Mouse (Mus musculus) embryonic facial prominence, embryonic 10.5 days (tissue): ENCODE measurements around the gene Galnt17. TPM values are rescaled to one million over a fixed set of nuclear protein-coding genes. Genes with fewer than 3 reads are reported as not detected.

Experiments used
- DNase-seq: peaks from one replicate; pipeline ENCODE4 v3.0.0-alpha.2; 2017; ENCODE audit warnings: low spot score
- H3K27ac ChIP-seq: fragments of 300-500 bp; sonication (generic); replicated peaks from 2 replicates; pipeline ENCODE4 v1.5.1; 2016; ENCODE audit warnings: mild to moderate bottlenecking
- H3K27me3 ChIP-seq: fragments of 300-500 bp; sonication (generic); replicated peaks from 2 replicates; pipeline ENCODE4 v1.6.1; 2016; ENCODE audit warnings: low read depth, mild to moderate bottlenecking; ENCODE audit not compliant: poor library complexity, severe bottlenecking
- H3K36me3 ChIP-seq: fragments of 300-500 bp; sonication (generic); replicated peaks from 2 replicates; pipeline ENCODE4 v1.6.1; 2016; ENCODE audit warnings: mild to moderate bottlenecking, moderate library complexity
- H3K4me1 ChIP-seq: fragments of 300-500 bp; sonication (generic); 2 replicates; pipeline ENCODE4 v1.6.1; 2016
- H3K4me3 ChIP-seq: fragments of 300-500 bp; sonication (generic); 2 replicates; pipeline ENCODE4 v1.5.1; 2016; ENCODE audit warnings: mild to moderate bottlenecking, moderate library complexity
- H3K9me3 ChIP-seq: fragments of 300-500 bp; sonication (generic); 2 replicates; pipeline ENCODE4 v1.6.1; 2016; ENCODE audit warnings: mild to moderate bottlenecking
- WGBS: fragments of 180-500 bp; shearing (Covaris S2); methylation state at CpG from one replicate; pipeline ENCODE4 v1.1.7; 2016; 5-methylcytosine and 5-hydroxymethylcytosine counted together
- polyA plus RNA-seq: library from polyadenylated mRNA; unstranded; fragments of >200 nt; fragmentation: Nextera tagmentation; extraction: Ambion mirVana; gene quantifications from 2 replicates; pipeline ENCODE4 v1.2.1, GENCODE M21; 2016

The Galnt17 gene
- polyA plus RNA-seq, 1 experiment from 2014 or later = 1.7 TPM

DNA sequence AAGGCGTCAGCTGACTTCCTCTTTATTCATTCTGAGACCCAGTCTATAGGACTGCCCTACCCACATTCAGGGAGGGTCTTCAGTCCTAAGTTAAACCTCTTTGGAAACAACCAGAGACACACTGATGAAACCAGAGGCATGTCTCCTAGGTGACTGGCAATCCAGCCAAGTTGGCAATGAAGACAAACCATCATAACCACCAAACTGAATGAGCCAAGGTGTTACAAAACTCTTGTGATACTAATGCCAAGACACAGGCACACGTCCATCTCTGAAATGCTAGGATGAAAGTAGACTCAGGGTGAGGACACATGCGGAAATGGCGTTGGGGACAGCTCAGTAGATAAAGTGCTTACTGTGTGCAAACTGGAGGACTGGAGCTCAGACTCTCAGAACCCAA, 211.5 kb downstream of the Galnt17 start:
- no peak overlapping the region for H3K4me3 ChIP-seq
- H3K27me3 ChIP-seq = no peaks in the 10 kb centered on the region
- H3K27ac ChIP-seq = no peak overlapping the region
- 89% methylated on average over 4 of the region's 4 CpGs for WGBS
- DNase-seq = no peak
- H3K36me3 ChIP-seq = no peaks in the 10 kb centered on the region
- peaks cover 11% of the 10 kb centered on the region; the same call in 1 of the 2 replicates for H3K9me3 ChIP-seq
- H3K4me1 ChIP-seq = no peaks in the 10 kb centered on the region

DNA sequence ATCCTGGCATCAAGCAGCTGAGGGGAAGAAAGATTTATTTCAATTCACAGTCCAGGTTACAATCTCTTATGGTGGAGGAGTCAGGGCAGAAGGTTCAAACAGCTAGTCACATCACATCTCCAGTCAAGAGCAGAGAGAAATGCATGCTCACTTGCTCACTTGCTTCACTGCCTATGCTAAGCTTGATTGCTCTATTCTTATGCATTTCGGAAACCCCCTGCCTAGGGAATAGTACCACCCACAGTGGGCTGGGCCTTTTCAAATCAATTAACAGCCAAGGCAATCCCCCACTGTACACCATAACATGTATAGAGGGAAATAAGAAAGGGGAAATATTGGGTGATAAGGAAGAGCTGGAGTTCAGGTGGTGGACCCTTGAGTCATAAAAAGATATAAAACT, 212.7 kb downstream of the Galnt17 start:
- 94% methylated on average over 1 of the region's 1 CpGs for WGBS
- DNase-seq = no peak
- H3K9me3 ChIP-seq = peaks cover 11% of the 10 kb centered on the region; the same call in 1 of the 2 replicates
- no peaks in the 10 kb centered on the region for H3K4me1 ChIP-seq
- no peaks in the 10 kb centered on the region for H3K27me3 ChIP-seq
- no peak overlapping the region for H3K4me3 ChIP-seq
- H3K27ac ChIP-seq = no peak overlapping the region
- H3K36me3 ChIP-seq = no peaks in the 10 kb centered on the region

DNA sequence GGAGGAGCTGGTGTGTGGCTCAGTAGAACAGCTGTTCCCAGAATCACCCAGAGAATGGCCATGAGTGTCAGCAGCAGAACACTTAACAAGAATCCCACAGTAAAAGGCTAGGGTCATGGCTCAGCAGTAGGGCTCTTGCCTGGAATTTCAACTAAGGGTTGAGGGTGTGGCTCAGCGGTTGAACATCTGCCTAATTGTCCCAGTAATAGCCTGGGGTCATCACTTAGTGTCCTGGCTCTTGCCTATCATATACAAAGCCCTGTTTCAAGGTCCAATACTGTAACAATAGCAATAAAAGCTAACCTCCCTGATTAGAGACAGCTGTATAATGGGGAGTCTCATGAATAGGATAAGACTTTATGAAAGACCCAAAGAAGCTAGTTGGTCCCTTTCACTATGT, 213.5 kb downstream of the Galnt17 start:
- peaks cover 2% of the 10 kb centered on the region; the same call in 1 of the 2 replicates for H3K4me1 ChIP-seq
- no peak overlapping the region for H3K27ac ChIP-seq
- no peaks in the 10 kb centered on the region for H3K36me3 ChIP-seq
- 62% methylated on average over 1 of the region's 1 CpGs for WGBS
- H3K4me3 ChIP-seq = no peak overlapping the region
- H3K27me3 ChIP-seq = no peaks in the 10 kb centered on the region
- peaks cover 11% of the 10 kb centered on the region; the same call in 1 of the 2 replicates for H3K9me3 ChIP-seq
- DNase-seq = no peak

DNA sequence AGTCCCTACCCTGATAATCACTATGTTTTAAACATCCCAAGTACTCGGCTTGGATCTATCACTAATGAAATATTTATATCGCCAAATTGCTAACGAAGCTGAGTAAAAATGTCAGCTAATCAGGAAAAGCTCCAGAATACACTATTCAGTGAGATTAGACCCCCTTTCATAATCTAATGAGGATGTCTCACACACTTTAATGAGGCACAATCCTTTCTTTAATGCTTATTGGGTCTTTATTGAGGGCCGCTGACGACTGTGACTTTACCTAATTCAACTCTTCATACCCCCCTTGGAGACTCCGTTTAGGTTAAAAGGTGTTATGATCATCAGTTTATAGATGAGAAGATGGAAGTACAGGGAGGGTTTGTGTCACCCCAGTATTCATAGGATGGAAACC, 214.2 kb downstream of the Galnt17 start:
- H3K9me3 ChIP-seq = peaks cover 11% of the 10 kb centered on the region; the same call in 1 of the 2 replicates
- no peaks in the 10 kb centered on the region for H3K27me3 ChIP-seq
- H3K4me3 ChIP-seq = no peak overlapping the region
- 77% methylated on average over 6 of the region's 6 CpGs for WGBS
- H3K4me1 ChIP-seq = peaks cover 5% of the 10 kb centered on the region; the same call in 1 of the 2 replicates
- H3K27ac ChIP-seq = no peak overlapping the region
- H3K36me3 ChIP-seq = no peaks in the 10 kb centered on the region
- DNase-seq = no peak

DNA sequence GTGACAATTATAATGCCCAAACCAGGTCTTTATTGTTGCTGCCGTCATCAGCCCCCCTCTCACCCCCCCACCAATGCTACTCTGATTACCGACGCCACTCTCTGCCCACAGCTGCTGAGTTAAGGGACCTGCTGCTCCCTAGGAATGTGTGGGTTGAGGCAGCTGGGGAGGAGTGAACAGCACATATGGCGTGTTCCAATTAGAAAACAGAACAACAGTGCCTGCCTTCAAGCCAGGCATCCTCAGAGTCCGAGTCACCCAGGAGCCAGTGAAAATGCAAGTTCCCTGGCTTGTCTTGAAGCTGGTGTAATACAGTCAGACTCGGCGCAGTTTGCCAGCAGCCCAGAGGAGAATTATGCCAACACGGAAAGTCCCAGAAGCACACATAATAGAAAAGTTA, 218.4 kb downstream of the Galnt17 start:
- WGBS = 66% methylated on average over 8 of the region's 8 CpGs
- no peak for DNase-seq
- Histone ChIP-seq H3K9me3 (no peaks in the 10 kb centered on the region), H3K4me1 (peaks cover 13% of the 10 kb centered on the region), H3K27me3 (no peaks in the 10 kb centered on the region), H3K4me3 (no peak overlapping the region), H3K27ac (no peak overlapping the region), H3K36me3 (no peaks in the 10 kb centered on the region)

DNA sequence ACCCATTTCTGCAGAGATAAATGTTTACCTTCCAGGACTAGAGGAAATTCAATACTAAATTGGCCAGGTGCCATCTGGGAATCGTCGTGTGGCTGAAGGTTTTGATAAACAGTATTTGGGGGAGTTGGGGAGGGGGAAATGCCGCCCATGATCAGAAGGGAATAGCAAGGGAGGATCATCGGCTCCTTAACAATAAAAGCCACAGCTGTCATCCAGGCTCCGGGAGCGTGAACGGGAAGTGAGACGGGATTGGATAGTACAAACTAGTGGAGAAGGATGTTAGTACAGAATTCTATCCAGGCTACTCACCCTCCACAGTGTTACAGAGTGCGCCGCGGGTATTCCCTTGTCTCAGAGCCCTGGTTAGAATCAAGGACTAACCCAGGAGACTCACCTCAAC, 219.4 kb downstream of the Galnt17 start:
- H3K4me1 ChIP-seq = peaks cover 13% of the 10 kb centered on the region
- H3K27ac ChIP-seq = no peak overlapping the region
- 70% methylated on average over 11 of the region's 11 CpGs for WGBS
- no peak for DNase-seq
- no peaks in the 10 kb centered on the region for H3K27me3 ChIP-seq
- no peaks in the 10 kb centered on the region for H3K36me3 ChIP-seq
- no peak overlapping the region for H3K4me3 ChIP-seq
- no peaks in the 10 kb centered on the region for H3K9me3 ChIP-seq

DNA sequence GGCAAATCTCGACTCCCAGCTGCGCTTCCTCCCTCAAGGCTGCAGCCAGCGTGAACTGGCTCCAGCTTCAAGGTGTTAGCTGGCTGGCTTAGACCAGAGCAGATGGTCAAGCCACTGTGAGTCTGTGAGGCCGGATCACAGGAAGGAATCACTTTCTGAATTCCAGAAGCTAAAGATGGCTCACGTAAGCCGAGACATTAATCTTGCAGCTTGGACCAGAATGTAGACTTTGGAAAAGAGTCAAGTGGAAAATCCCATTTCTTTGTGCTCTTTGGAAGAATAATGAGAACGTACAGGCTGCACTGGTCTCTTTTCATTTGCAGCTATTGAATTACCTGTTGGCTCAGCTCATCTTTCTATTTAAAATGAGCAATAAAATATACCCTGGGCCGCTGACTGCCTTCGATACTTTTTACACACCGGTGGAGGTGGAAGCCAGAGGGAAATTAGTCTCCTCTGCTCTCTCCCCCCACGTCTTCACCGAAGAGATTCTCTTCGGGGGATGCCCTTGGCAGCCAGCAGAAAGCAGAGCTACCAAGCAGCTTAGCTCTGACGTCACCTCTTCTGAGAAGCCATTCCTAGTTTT, 225.1 kb downstream of the Galnt17 start:
- Histone ChIP-seq H3K9me3 (no peaks in the 10 kb centered on the region), H3K4me3 (no peak overlapping the region), H3K27ac (no peak overlapping the region), H3K4me1 (peaks cover 7% of the 10 kb centered on the region; the same call in 1 of the 2 replicates), H3K36me3 (no peaks in the 10 kb centered on the region), H3K27me3 (no peaks in the 10 kb centered on the region)
- 64% methylated on average over 14 of the region's 14 CpGs for WGBS
- DNase-seq = no peak

DNA sequence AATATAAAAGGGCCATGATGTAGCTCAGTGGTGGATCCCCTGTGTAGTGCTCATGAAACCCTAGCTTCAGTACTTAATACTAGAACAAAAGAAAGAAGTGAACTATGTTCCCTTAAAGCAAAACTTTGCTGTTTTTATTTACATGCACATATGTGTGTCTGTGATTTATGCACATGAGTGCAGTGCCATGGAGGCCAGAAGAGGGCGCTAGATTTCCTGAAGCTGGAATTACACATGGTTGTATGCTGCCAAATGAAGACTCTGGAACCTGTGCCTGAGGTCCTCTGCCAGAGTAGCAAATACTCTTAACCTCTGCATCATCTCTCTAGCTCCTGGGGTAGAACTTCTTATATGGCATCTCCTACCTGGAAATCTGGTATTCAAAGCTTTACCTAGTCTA, 230.6 kb downstream of the Galnt17 start:
- no peak for DNase-seq
- no peaks in the 10 kb centered on the region for H3K36me3 ChIP-seq
- H3K27me3 ChIP-seq = no peaks in the 10 kb centered on the region
- no peak overlapping the region for H3K4me3 ChIP-seq
- no peak overlapping the region for H3K27ac ChIP-seq
- no peaks in the 10 kb centered on the region for H3K9me3 ChIP-seq
- no peaks in the 10 kb centered on the region for H3K4me1 ChIP-seq
- 33% methylated on average over 1 of the region's 1 CpGs for WGBS

DNA sequence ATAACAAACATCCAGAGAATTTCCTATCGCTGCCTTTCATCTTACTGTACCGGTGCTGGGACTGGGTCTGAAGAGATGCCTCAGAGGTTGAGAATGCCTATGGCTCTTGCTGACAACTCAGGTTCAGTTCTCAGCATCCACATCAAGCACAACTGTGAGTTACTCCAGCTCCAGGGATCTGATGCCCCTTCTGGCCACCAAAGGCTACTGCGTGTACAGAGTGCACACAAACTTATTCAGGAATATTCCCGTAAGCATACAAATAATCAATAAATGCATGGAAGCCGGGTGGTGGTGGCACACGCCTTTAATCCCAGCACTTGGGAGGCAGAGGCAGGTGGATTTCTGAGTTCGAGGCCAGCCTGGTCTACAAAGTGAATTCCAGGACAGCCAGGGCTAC, 232.5 kb downstream of the Galnt17 start:
- no peaks in the 10 kb centered on the region for H3K9me3 ChIP-seq
- H3K27ac ChIP-seq = no peak overlapping the region
- H3K36me3 ChIP-seq = no peaks in the 10 kb centered on the region
- DNase-seq = no peak
- WGBS = 92% methylated on average over 7 of the region's 7 CpGs
- no peaks in the 10 kb centered on the region for H3K4me1 ChIP-seq
- H3K27me3 ChIP-seq = no peaks in the 10 kb centered on the region
- no peak overlapping the region for H3K4me3 ChIP-seq

DNA sequence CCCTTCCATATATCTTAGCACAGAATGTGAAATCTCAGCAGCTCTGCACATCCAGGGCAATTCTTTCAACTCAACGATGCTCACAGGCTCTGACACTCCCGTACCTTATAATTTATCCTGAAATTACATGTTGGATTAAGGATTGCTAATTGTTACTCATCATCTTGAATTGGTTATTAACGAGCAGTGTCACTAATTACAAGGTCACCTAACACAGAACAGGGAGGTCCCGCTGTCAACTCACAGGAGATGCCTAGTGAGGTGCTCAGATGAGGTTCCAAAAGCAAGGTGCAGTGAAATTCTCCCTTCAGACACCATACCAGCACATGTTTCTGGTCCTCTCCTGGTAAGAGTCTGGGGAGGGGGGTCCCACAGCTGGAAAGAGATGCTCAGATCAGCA, 234.0 kb downstream of the Galnt17 start:
- DNase-seq = no peak
- no peaks in the 10 kb centered on the region for H3K9me3 ChIP-seq
- no peak overlapping the region for H3K27ac ChIP-seq
- H3K27me3 ChIP-seq = no peaks in the 10 kb centered on the region
- H3K4me3 ChIP-seq = no peak overlapping the region
- WGBS = 81% methylated on average over 4 of the region's 4 CpGs
- H3K4me1 ChIP-seq = no peaks in the 10 kb centered on the region
- H3K36me3 ChIP-seq = no peaks in the 10 kb centered on the region

DNA sequence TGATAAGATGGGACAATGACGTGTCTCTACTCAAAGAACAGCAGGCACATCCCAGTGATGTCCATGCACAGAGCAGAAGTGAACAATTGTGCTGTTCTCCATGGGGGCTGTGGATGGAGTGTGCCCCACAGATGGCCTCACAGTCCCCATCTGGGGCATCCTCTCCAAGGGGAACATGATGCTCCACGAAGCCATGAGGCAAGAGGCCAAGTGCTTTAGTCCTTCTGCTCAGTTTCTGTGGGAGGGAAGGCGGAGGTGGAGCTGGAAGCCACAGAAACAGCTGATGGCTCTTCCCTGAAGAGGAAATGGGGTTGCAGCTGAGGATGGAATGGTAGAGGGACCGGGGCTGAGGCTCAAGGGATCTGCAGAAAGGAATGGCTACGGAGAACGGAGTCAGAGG, 243.1 kb downstream of the Galnt17 start:
- H3K27me3 ChIP-seq = no peaks in the 10 kb centered on the region
- H3K4me3 ChIP-seq = no peak overlapping the region
- H3K36me3 ChIP-seq = no peaks in the 10 kb centered on the region
- DNase-seq = no peak
- 88% methylated on average over 6 of the region's 6 CpGs for WGBS
- no peaks in the 10 kb centered on the region for H3K4me1 ChIP-seq
- no peak overlapping the region for H3K27ac ChIP-seq
- peaks cover 1% of the 10 kb centered on the region; the same call in 1 of the 2 replicates for H3K9me3 ChIP-seq

DNA sequence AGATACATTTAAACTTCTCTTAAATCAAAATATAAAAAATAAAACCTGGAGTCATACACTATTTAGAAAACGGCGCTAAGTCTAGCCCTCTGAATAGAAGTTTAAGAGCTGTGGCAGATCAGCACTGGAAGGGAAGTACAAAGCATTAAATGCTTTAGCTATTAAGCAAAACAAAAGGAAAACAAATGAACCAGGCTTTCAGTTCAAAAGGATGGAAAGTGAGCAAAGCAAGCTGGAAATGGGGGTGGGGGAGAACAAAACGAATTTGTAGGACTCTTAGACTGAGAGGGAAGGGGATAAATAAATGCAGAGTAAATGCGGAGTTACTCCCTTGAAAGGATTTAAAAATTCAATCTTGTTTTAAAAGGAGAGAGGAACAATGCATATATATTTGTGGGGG, 259.8 kb downstream of the Galnt17 start:
- no peak for DNase-seq
- WGBS = 48% methylated on average over 4 of the region's 4 CpGs
- Histone ChIP-seq H3K9me3 (no peaks in the 10 kb centered on the region), H3K4me3 (no peak overlapping the region), H3K27ac (no peak overlapping the region), H3K4me1 (no peaks in the 10 kb centered on the region), H3K36me3 (no peaks in the 10 kb centered on the region), H3K27me3 (no peaks in the 10 kb centered on the region)

DNA sequence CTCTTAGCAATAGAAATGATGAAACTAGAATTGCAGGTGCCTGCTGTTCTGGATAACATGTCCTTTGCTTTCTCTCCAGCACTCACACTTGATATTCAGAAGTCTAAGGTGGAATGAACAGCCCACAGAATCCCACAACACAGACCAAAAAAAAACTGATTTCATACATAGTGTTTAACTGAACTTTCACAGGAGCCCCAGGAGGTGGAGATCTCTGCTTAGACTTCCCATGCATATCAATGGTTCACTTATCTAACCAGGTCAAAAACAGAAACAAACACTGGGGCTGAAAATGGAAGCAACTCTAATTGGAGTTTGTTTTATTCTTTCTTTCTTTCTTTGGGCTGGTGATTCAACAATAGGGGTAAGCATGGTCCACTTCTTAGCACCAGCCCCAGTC, 265.2 kb downstream of the Galnt17 start:
- Histone ChIP-seq H3K9me3 (no peaks in the 10 kb centered on the region), H3K36me3 (no peaks in the 10 kb centered on the region), H3K27ac (no peak overlapping the region), H3K27me3 (no peaks in the 10 kb centered on the region), H3K4me1 (no peaks in the 10 kb centered on the region), H3K4me3 (no peak overlapping the region)
- DNase-seq = no peak
